Mouse (Mus musculus) urinary bladder, postnatal 14 days (tissue): Measurements from ENCODE around the gene Atpaf1.

Experiments
- DNase-seq: peaks from one replicate; pipeline ENCODE4 v3.0.0; 2021; ENCODE audit warnings: low spot score

The Atpaf1 gene

GRCm38 (mm10) chr4:115848990-115849677 lies 64.5 kb downstream of the Atpaf1 start:
- DNase-seq: no peak

- DNase-seq: no peak
These were observed 65.5 kb downstream of the Atpaf1 start for GRCm38 (mm10) chr4:115850111-115850510.

GRCm38 (mm10) chr4:115850631-115851030 lies 66.0 kb downstream of the Atpaf1 start:
- no peak for DNase-seq

- DNase-seq: no peak
These were observed 67.0 kb downstream of the Atpaf1 start for GRCm38 (mm10) chr4:115851569-115851968.

- DNase-seq: no peak
These were observed 70.5 kb downstream of the Atpaf1 start for GRCm38 (mm10) chr4:115855100-115855499.

- no peak for DNase-seq
These were observed 71.0 kb downstream of the Atpaf1 start for GRCm38 (mm10) chr4:115855609-115856008.

GRCm38 (mm10) chr4:115856282-115856681 lies 71.7 kb downstream of the Atpaf1 start:
- DNase-seq: no peak

- DNase-seq: no peak
These were observed 72.8 kb downstream of the Atpaf1 start for GRCm38 (mm10) chr4:115857293-115857883.

- DNase-seq: no peak
These were observed 78.7 kb downstream of the Atpaf1 start for GRCm38 (mm10) chr4:115863352-115863751.

- no peak for DNase-seq
These were observed 79.3 kb downstream of the Atpaf1 start for GRCm38 (mm10) chr4:115863880-115864279.
